Mouse (Mus musculus) limb, embryonic 13.5 days (tissue): ENCODE data around the gene Cfap44. TPM values are rescaled to one million over a fixed set of nuclear protein-coding genes. Genes with fewer than 3 reads are reported as not detected.

Source experiments
- ATAC-seq: fragments of 200-750 bp; cut with Nextera tagmentation; 2 replicates; pipeline ENCODE4 v1.8.0; 2017; ENCODE audit warnings: low read depth, moderate number of reproducible peaks, moderate TSS enrichment; ENCODE audit not compliant: low FRiP score
- H3K27ac ChIP-seq: fragments of 300-500 bp; sonication (generic); 2 replicates; pipeline ENCODE4 v1.5.1; 2015; ENCODE audit warnings: inconsistent platforms, mild to moderate bottlenecking, moderate library complexity
- H3K27me3 ChIP-seq: fragments of 300-500 bp; sonication (generic); 2 replicates; pipeline ENCODE4 v1.6.1; 2015; ENCODE audit warnings: mild to moderate bottlenecking, inconsistent platforms
- H3K36me3 ChIP-seq: fragments of 300-500 bp; sonication (generic); 2 replicates; pipeline ENCODE4 v1.6.1; 2015; ENCODE audit warnings: inconsistent platforms, mild to moderate bottlenecking, moderate library complexity
- H3K4me1 ChIP-seq: fragments of 300-500 bp; sonication (generic); 2 replicates; pipeline ENCODE4 v1.6.1; 2015; ENCODE audit warnings: inconsistent platforms
- H3K4me2 ChIP-seq: fragments of 300-500 bp; sonication (generic); replicated peaks from 2 replicates; pipeline ENCODE4 v1.6.1; 2015; ENCODE audit warnings: inconsistent platforms, mild to moderate bottlenecking, moderate library complexity
- H3K4me3 ChIP-seq: fragments of 300-500 bp; sonication (generic); 2 replicates; pipeline ENCODE4 v1.5.1; 2015; ENCODE audit warnings: moderate library complexity, mild to moderate bottlenecking, inconsistent platforms
- H3K9ac ChIP-seq: fragments of 300-500 bp; sonication (generic); 2 replicates; pipeline ENCODE4 v1.6.1; 2015; ENCODE audit warnings: mild to moderate bottlenecking, inconsistent platforms
- H3K9me3 ChIP-seq: fragments of 300-500 bp; sonication (generic); 2 replicates; pipeline ENCODE4 v1.6.1; 2016; ENCODE audit warnings: inconsistent platforms
- WGBS: fragments of 180-500 bp; shearing (Covaris S2); methylation state at CpG from one replicate; pipeline ENCODE4 v1.1.7; 2015; 5-methylcytosine and 5-hydroxymethylcytosine counted together
- polyA plus RNA-seq: library from polyadenylated mRNA; unstranded; fragments of >200 nt; fragmentation: Nextera tagmentation; extraction: Ambion mirVana; gene quantifications from 2 replicates; pipeline ENCODE4 v1.2.1, GENCODE M21; 2015

Gene Cfap44
- polyA plus RNA-seq, 1 experiment from 2014 or later = 1.2 TPM

GRCm38 (mm10) chr16:44485691-44486090, 91.1 kb downstream of the Cfap44 start:
- peaks cover 83% of the 10 kb centered on the region for H3K36me3 ChIP-seq
- 86% methylated on average over 8 of the region's 8 CpGs for WGBS
- H3K27me3 ChIP-seq = no peaks in the 10 kb centered on the region
- H3K9ac ChIP-seq = no peak overlapping the region
- peaks cover 29% of the 10 kb centered on the region for H3K4me1 ChIP-seq
- ATAC-seq = no peak
- H3K9me3 ChIP-seq = no peaks in the 10 kb centered on the region
- no peak overlapping the region for H3K4me3 ChIP-seq
- H3K4me2 ChIP-seq = no peak overlapping the region
- peak overlapping the region; percentile 22; the same call in 1 of the 2 replicates for H3K27ac ChIP-seq

GRCm38 (mm10) chr16:44486612-44487011, 92.0 kb downstream of the Cfap44 start:
- peaks cover 92% of the 10 kb centered on the region for H3K36me3 ChIP-seq
- H3K27ac ChIP-seq = peak overlapping the region; percentile 22; the same call in 1 of the 2 replicates
- no peak overlapping the region for H3K4me2 ChIP-seq
- no peak overlapping the region for H3K9ac ChIP-seq
- WGBS = 90% methylated on average over 9 of the region's 9 CpGs
- H3K4me1 ChIP-seq = peaks cover 19% of the 10 kb centered on the region
- H3K27me3 ChIP-seq = no peaks in the 10 kb centered on the region
- H3K4me3 ChIP-seq = no peak overlapping the region
- ATAC-seq = no peak
- no peaks in the 10 kb centered on the region for H3K9me3 ChIP-seq

GRCm38 (mm10) chr16:44487194-44487593, 92.6 kb downstream of the Cfap44 start:
- Histone ChIP-seq H3K4me3 (no peak overlapping the region), H3K36me3 (peaks cover 94% of the 10 kb centered on the region), H3K4me2 (no peak overlapping the region), H3K4me1 (peaks cover 14% of the 10 kb centered on the region), H3K9ac (no peak overlapping the region), H3K27me3 (no peaks in the 10 kb centered on the region), H3K27ac (no peak overlapping the region), H3K9me3 (no peaks in the 10 kb centered on the region)
- WGBS = 87% methylated on average over 13 of the region's 13 CpGs
- no peak for ATAC-seq

- peaks cover 97% of the 10 kb centered on the region for H3K36me3 ChIP-seq
- no peaks in the 10 kb centered on the region for H3K27me3 ChIP-seq
- no peak for ATAC-seq
- no peak overlapping the region for H3K4me2 ChIP-seq
- no peak overlapping the region for H3K27ac ChIP-seq
- no peaks in the 10 kb centered on the region for H3K9me3 ChIP-seq
- H3K4me3 ChIP-seq = no peak overlapping the region
- WGBS = 87% methylated on average over 9 of the region's 9 CpGs
- peaks cover 34% of the 10 kb centered on the region for H3K4me1 ChIP-seq
- no peak overlapping the region for H3K9ac ChIP-seq
Measured at GRCm38 (mm10) chr16:44491051-44491450, 96.5 kb downstream of the Cfap44 start.

GRCm38 (mm10) chr16:44492151-44492550, 97.6 kb downstream of the Cfap44 start:
- Histone ChIP-seq H3K27ac (no peak overlapping the region), H3K4me1 (peaks cover 40% of the 10 kb centered on the region), H3K4me2 (no peak overlapping the region), H3K36me3 (peaks cover 97% of the 10 kb centered on the region), H3K9me3 (no peaks in the 10 kb centered on the region), H3K27me3 (no peaks in the 10 kb centered on the region), H3K9ac (no peak overlapping the region), H3K4me3 (no peak overlapping the region)
- WGBS = 95% methylated on average over 6 of the region's 6 CpGs
- no peak for ATAC-seq

- Histone ChIP-seq H3K4me2 (no peak overlapping the region), H3K4me1 (peaks cover 46% of the 10 kb centered on the region), H3K27ac (peak overlapping the region; percentile 4; the same call in 1 of the 2 replicates), H3K4me3 (no peak overlapping the region), H3K9ac (no peak overlapping the region), H3K27me3 (no peaks in the 10 kb centered on the region), H3K9me3 (no peaks in the 10 kb centered on the region), H3K36me3 (peaks cover 97% of the 10 kb centered on the region)
- WGBS = 84% methylated on average over 9 of the region's 9 CpGs
- ATAC-seq = no peak
Measured at GRCm38 (mm10) chr16:44492706-44493105, 98.1 kb downstream of the Cfap44 start.

GRCm38 (mm10) chr16:44493868-44494267, 99.3 kb downstream of the Cfap44 start:
- no peak for ATAC-seq
- Histone ChIP-seq H3K36me3 (peaks cover 97% of the 10 kb centered on the region), H3K4me2 (no peak overlapping the region), H3K27me3 (no peaks in the 10 kb centered on the region), H3K9ac (no peak overlapping the region), H3K9me3 (0 out of 2 replicates have a peak, but pooled peaks cover 4% of the 10 kb centered on the region), H3K27ac (peak overlapping the region; percentile 78), H3K4me3 (no peak overlapping the region), H3K4me1 (peaks cover 51% of the 10 kb centered on the region)
- 31% methylated on average over 6 of the region's 6 CpGs for WGBS

GRCm38 (mm10) chr16:44494441-44495108, 100.0 kb downstream of the Cfap44 start:
- 17% methylated on average over 8 of the region's 8 CpGs for WGBS
- Histone ChIP-seq H3K27ac (peak overlapping the region; percentile 78), H3K9ac (no peak overlapping the region), H3K36me3 (peaks cover 97% of the 10 kb centered on the region), H3K4me1 (peaks cover 51% of the 10 kb centered on the region), H3K27me3 (no peaks in the 10 kb centered on the region), H3K4me3 (no peak overlapping the region), H3K4me2 (no peak overlapping the region), H3K9me3 (0 out of 2 replicates have a peak, but pooled peaks cover 4% of the 10 kb centered on the region)
- peak; percentile 57 for ATAC-seq

GRCm38 (mm10) chr16:44496971-44497464, 102.4 kb downstream of the Cfap44 start:
- 0 out of 2 replicates have a peak, but pooled peaks cover 4% of the 10 kb centered on the region for H3K9me3 ChIP-seq
- H3K27me3 ChIP-seq = no peaks in the 10 kb centered on the region
- no peak overlapping the region for H3K4me2 ChIP-seq
- H3K27ac ChIP-seq = peak overlapping the region; percentile 11; the same call in 1 of the 2 replicates
- H3K36me3 ChIP-seq = peaks cover 97% of the 10 kb centered on the region
- no peak overlapping the region for H3K4me3 ChIP-seq
- WGBS = 65% methylated on average over 15 of the region's 15 CpGs
- peaks cover 51% of the 10 kb centered on the region for H3K4me1 ChIP-seq
- ATAC-seq = no peak
- peak overlapping the region; percentile 14; the same call in 1 of the 2 replicates for H3K9ac ChIP-seq

- ATAC-seq = no peak
- Histone ChIP-seq H3K4me2 (no peak overlapping the region), H3K4me1 (peaks cover 47% of the 10 kb centered on the region), H3K9ac (no peak overlapping the region), H3K27ac (no peak overlapping the region), H3K27me3 (no peaks in the 10 kb centered on the region), H3K9me3 (0 out of 2 replicates have a peak, but pooled peaks cover 4% of the 10 kb centered on the region), H3K4me3 (no peak overlapping the region), H3K36me3 (peaks cover 96% of the 10 kb centered on the region)
- WGBS = 94% methylated on average over 3 of the region's 3 CpGs
Measured at GRCm38 (mm10) chr16:44498447-44498846, 103.9 kb downstream of the Cfap44 start.

GRCm38 (mm10) chr16:44501783-44502182, 107.2 kb downstream of the Cfap44 start:
- Histone ChIP-seq H3K9me3 (peaks cover 15% of the 10 kb centered on the region; the same call in 1 of the 2 replicates), H3K4me2 (no peak overlapping the region), H3K4me1 (peaks cover 22% of the 10 kb centered on the region), H3K27me3 (no peaks in the 10 kb centered on the region), H3K36me3 (peaks cover 98% of the 10 kb centered on the region), H3K9ac (no peak overlapping the region), H3K4me3 (no peak overlapping the region), H3K27ac (no peak overlapping the region)
- WGBS = 89% methylated on average over 10 of the region's 10 CpGs
- no peak for ATAC-seq

GRCm38 (mm10) chr16:44502325-44502724, 107.7 kb downstream of the Cfap44 start:
- WGBS = 81% methylated on average over 7 of the region's 7 CpGs
- Histone ChIP-seq H3K9ac (no peak overlapping the region), H3K27me3 (no peaks in the 10 kb centered on the region), H3K4me1 (peaks cover 23% of the 10 kb centered on the region), H3K9me3 (peaks cover 15% of the 10 kb centered on the region; the same call in 1 of the 2 replicates), H3K4me2 (no peak overlapping the region), H3K36me3 (peaks cover 98% of the 10 kb centered on the region), H3K4me3 (no peak overlapping the region), H3K27ac (no peak overlapping the region)
- no peak for ATAC-seq
